Mouse (Mus musculus) MEL (cell line): Measurements from ENCODE around the gene Tppp3.

Source experiments
- BHLHE40 ChIP-seq: IDR thresholded peaks from 2 replicates; pipeline ENCODE4 v1.6.1; 2012; ENCODE audit warnings: low read depth, mild to moderate bottlenecking, inconsistent platforms, low read length, improper control_type of control experiment, borderline replicate concordance
- CHD2 ChIP-seq: IDR thresholded peaks from 2 replicates; pipeline ENCODE4 v1.6.1; 2011; ENCODE audit warnings: low read length, improper control_type of control experiment
- CTCF ChIP-seq, 3 experiments: IDR thresholded peaks in 2 of 3; conservative IDR thresholded peaks in 1 of 3; 2 replicates each; pipeline ENCODE4 v1.5.1; 2011 to 2012; ENCODE audit warnings: low read length in 3 of 3, low read depth in 2 of 3, mild to moderate bottlenecking in 2 of 3, improper control_type of control experiment in 1 of 3, inconsistent platforms in 1 of 3, mixed read lengths in 1 of 3, moderate library complexity in 1 of 3; ENCODE audit not compliant: control insufficient read depth in 1 of 3, insufficient read depth in 1 of 3, poor library complexity in 1 of 3, severe bottlenecking in 1 of 3
- E2F4 ChIP-seq: IDR thresholded peaks from 2 replicates; pipeline ENCODE4 v1.6.1; 2011; ENCODE audit warnings: low read depth, low read length, improper control_type of control experiment, borderline replicate concordance
- EP300 ChIP-seq, 2 experiments: IDR thresholded peaks; 2 replicates each; pipeline ENCODE4 v1.6.1; 2011; ENCODE audit warnings: improper control_type of control experiment in 2 of 2, low read length in 2 of 2, low read depth in 1 of 2, mild to moderate bottlenecking in 1 of 2
- GABPA ChIP-seq: IDR thresholded peaks from 2 replicates; pipeline ENCODE4 v1.6.1; 2012; ENCODE audit warnings: low read depth, mild to moderate bottlenecking, inconsistent platforms, low read length, improper control_type of control experiment, moderate library complexity
- GATA1 ChIP-seq: IDR thresholded peaks from 2 replicates; pipeline ENCODE4 v1.6.1; 2011; ENCODE audit warnings: low read depth, low read length, improper control_type of control experiment
- MEF2A ChIP-seq: IDR thresholded peaks from 2 replicates; pipeline ENCODE4 v1.6.1; 2014; ENCODE audit warnings: low read depth, mild to moderate bottlenecking, inconsistent platforms, low read length, improper control_type of control experiment; ENCODE audit not compliant: poor library complexity, insufficient replicate concordance, severe bottlenecking; ENCODE audit errors: extremely low read depth
- POLR2A ChIP-seq, 2 experiments: IDR thresholded peaks; 2 replicates each; pipeline ENCODE4 v1.6.1; 2011 to 2012; ENCODE audit warnings: low read length in 2 of 2, mild to moderate bottlenecking in 2 of 2, control low read depth in 1 of 2, improper control_type of control experiment in 1 of 2, low read depth in 1 of 2, moderate library complexity in 1 of 2; ENCODE audit not compliant: control insufficient read depth in 1 of 2, insufficient read depth in 1 of 2, poor library complexity in 1 of 2
- SMC3 ChIP-seq: IDR thresholded peaks from 2 replicates; pipeline ENCODE4 v1.6.1; 2011; ENCODE audit warnings: low read depth, low read length, improper control_type of control experiment

GRCm38 (mm10) chr8:105466246-105466645, 5.1 kb downstream of the Tppp3 start:
- TF ChIP-seq CTCF (IDR thresholded peaks at IDR 0.05 in 2 of 3, conservative IDR thresholded peaks at IDR 0.05 in 1 of 3; ENCODE audit: control insufficient read depth in 1 of 3, insufficient read depth in 1 of 3, low read depth in 2 of 3, low read length in 3 of 3, poor library complexity in 1 of 3, severe bottlenecking in 1 of 3): no peak
- no peak for TF ChIP-seq MEF2A
- TF ChIP-seq BHLHE40: no peak
- no peak for TF ChIP-seq POLR2A (IDR thresholded peaks at IDR 0.05; ENCODE audit: control insufficient read depth in 1 of 2, insufficient read depth in 1 of 2, low read depth in 1 of 2, low read length in 2 of 2, poor library complexity in 1 of 2)
- no peak for TF ChIP-seq GATA1
- TF ChIP-seq EP300 (IDR thresholded peaks at IDR 0.05; ENCODE audit: low read depth in 1 of 2, low read length in 2 of 2): no peak
- TF ChIP-seq GABPA: no peak
- no peak for TF ChIP-seq SMC3
- no peak for TF ChIP-seq E2F4
- TF ChIP-seq CHD2: no peak
